Mouse (Mus musculus) naive thymus-derived CD4-positive, alpha-beta T cell, adult 2 months (primary cell): ENCODE results near the gene Mrps11.
A peak's percentile ranks its signal among the peaks of the same experiment; 100 is the strongest.

Experiments
- DNase-seq: peaks from one replicate; pipeline ENCODE4 v3.0.0-alpha.2; 2011; ENCODE audit warnings: low read depth

Mrps11 gene

DNA sequence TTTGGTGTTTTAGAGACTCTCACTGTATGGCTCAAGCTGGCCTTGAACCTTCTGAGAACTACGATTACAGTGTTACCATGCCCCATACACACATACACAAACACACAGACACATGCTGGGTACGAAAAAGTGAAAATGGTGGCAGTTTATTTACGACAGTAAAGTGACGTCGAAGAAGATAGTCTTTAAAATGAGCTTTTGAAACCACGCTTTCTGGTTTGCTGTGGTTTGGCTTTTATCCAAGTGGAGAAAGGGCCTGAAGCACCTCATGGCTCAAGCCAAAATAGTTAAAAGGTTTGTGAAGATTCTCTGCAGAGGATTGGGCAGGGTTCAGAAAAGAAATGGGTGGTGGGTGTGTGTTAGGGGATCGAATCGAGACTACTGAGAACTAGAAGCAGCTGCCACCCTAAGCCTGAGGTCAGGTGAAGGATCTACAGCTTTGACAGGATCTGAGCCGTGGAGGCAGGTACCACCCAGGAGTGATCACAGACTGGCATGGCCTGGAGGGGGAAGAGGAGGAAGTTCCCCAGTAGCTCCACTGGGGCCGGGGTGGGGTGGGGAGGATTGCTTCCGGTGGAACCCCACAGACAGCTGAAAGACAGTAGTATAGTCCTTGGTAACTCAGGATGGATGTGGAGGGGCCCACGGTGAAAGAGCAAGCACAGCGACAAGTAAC is 11.1 kb downstream of the Mrps11 start:
- DNase-seq = peak; percentile 45

DNA sequence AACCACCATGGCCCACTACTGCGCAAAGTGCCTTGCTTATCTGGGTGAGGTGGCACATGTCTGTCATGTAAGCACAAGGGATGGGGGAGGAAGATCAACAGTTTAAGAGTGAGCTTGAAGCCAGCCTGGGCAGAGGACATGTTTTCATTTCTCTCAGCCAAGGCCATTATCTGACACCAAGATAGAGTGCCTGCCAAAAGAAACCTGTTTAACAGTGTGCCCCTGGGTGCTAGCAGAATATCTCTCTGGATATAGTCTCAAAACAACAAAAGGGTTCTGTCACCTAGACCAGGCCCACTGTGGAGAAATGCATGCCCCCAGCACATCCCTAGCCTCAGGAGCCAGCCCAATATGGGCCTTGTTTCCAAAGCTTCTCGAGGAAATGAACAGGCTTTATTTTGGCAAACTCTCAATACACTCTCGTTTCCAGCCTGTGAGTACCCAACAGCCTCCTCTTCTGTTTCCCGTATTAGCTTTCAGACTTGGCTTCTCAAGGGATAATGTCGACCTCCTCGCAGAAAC is 11.7 kb downstream of the Mrps11 start:
- DNase-seq = no peak

DNA sequence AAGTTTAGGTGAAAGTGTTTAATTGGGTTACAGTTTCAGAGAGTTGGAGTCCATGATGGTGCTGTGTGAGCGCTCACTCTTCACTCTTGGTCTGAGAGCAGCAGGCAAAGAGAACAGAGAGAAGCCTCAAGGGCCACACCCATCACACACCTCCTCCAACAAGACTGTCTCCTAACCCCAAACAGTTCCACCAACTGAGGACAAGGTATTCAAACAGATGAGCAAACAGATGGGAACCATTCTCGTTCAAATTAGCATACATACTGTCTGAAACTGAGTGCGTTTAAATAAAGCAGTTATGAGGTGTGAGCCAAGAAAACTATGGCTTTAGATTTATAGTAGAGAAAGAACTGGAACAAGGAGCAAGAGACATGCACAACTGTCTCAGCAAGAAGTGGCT is 13.7 kb downstream of the Mrps11 start:
- DNase-seq = no peak

DNA sequence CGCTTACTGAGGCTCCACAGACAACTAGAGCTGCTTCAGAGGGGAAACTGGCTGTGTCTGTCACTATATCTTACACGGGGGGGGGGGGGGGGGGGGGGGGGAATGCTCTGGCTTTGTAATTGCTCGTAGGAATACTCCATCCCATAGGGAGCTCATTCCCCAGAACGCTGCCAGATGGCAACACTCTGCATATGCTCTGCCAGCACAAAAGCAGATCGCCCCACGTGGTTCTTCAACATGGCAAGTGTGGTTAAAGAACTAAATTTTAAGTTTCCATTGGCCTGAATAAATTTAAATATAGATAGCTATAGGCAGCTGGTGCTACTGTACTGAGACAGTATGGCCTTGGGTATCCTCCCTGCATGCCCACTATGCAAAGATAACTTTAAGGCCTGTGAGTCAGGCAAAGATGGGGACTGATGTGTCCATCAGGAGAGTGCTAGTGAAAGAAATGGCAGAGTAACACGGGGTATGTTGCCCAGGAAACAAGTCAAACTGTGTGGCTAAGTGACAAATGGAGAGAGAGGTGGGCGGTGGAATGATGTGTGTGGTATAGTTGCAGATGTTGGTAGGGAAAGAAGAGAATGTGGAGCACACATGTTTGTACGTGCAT is 15.0 kb downstream of the Mrps11 start:
- no peak for DNase-seq

DNA sequence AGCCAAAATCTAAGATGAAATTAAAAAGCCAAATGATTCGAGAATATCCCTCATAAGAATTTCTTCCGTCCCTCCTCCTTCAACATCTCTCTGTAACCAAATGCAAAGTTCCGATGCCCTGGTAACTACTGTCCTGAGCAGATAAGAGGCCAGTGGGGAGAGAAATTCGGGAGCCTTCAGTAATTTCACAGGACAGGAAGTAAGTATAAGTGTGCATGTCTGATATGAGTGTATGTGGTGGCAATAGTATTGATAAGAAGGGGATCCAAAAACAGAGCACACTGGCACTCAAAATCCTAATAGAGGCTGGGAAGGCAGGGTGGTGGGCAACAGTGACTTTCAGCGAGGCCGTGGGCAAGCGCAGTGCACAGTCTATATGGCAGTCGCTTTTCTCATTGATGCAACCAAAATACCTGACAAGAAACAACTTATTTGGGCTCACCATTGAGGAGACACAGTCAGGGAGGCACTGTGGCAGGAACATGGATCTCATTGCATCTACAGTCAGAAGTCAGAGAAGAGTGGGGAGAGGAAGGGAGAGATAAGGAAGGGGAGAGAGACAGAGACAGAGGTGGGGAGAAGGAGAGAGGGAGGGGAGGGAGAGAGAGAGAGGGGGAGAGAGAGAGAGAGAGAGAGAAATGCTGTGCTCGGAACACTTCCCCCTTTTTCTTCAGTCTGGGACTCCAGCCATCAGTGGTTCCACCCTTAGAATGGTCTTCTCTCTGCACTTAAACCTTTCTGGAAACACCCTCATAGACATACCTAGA is 17.0 kb downstream of the Mrps11 start:
- DNase-seq = no peak

DNA sequence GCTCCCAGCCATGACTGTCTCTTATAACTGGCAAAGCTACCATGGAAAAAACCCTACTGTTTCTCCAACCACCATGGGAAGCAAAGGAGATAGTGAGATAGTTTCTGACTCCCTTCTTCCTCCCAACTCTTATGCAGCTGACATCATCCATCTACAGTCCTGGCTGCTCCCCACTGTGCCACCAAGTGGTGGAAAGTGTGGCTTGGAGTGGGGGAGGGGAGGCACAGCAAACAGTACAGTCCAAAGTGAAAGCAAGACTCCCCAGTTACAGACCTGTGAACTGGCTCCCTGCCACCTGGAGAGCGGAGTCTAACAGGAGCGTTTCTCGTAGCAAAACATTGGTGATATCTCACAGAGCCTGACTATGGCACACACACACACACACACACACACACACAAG is 20.9 kb downstream of the Mrps11 start:
- peak; percentile 16 for DNase-seq

DNA sequence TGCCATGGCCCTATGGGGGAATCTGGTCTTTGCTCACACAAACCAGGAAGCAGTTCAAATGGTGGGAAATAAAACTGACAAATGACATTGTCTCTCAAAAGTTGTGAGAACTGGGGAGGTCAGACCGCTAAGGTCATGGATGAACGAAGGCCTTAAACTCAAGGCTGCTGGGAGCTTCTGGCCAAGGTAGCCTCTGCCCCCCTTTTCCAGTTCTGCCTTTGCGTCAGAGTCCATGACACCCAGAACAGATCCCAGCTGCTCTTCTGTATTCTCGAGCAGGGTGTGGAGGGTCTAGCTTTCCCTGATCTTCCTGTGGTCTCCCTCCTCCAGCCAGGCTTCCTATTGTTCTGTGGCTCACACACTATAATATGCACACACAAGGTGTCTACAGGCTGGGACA is 24.3 kb downstream of the Mrps11 start:
- DNase-seq = no peak

DNA sequence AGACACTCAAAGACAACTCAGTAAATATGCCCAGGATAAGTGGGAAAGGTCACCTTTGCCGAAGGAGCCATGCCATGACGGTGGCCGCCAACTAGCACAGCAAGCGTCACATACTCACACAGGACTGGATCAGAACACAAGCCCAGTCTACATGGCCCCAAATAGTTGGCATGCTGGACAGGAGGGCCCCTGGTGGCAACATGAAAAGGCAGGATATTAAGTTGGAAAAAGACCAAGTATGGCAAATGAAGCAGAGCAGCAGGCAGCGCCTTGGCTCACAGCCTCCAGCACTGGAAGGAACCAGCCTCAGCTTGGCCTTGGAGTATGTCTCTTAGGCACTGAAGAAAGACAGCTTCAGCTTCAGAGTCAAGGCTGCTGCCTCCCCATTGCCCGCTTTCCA is 30.9 kb downstream of the Mrps11 start:
- DNase-seq = no peak

DNA sequence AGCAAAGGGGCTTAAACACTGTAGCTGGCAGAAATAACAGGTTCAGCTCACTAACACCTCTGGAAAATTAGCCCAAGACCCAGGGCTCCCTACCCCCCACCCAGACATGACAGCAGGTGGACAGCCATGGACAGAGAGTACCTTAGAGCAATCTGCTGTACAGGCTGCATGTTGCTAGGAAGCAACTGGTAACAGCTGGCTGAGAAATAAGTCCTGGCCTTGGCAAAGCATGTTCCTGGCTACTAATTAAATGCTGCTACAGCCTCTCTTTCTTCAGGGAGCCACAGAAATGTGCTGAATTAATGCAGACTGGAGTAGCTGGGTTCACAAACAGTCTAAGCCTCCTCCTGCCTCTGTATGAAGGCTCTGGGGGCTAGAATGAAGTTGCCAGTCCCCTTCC is 31.8 kb downstream of the Mrps11 start:
- no peak for DNase-seq

DNA sequence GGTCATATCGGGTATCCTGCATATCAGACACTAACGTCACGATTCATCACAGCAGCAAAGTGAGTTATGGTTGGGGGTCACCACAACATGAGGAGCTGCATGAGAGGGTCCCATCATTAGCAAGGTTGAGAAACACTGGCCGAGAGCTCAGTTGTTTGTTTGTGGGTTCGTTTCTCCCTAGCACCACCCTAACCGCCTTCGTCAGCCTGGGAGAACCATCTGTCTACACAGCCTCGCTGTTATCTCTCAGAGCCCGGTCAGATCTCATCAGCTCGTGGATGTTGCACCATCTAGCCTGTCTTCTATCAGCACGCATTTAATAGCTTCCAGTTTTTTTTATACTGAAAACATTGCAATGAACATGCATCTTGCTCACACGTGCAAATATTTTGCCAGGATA is 35.4 kb downstream of the Mrps11 start:
- DNase-seq = no peak

DNA sequence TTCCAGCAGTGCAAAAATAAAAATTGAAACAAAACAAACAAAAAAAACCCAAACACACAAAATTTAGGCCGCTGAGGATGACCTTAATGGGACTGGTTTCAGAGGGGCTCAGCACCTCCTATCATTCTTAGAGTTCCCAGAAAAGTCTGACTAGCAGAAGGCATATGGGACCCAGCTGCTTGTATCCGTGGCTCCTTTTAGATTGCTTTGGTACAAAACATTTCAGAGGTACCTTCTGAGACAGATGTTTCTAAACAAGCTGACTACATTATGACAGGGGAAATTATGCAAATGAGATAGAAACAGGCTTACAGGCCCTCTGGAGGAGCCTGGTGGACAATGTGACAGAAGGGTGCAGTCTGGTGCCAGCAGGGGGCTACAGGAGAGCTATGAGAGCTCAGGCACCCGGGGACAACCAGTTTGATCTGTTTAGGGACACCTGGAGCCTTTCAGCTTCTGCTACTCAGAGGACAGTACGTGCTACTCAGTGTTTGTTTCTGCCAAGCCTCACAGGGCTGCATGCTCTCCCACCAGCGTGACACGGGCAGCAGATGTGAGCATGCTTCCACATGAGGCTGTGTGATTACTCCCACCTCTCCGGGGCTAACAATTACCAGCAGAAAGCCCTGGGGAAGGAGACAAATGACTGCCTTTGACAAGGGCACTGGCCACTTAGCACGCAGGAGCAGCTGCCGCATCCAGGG is 43.9 kb downstream of the Mrps11 start:
- DNase-seq = no peak

DNA sequence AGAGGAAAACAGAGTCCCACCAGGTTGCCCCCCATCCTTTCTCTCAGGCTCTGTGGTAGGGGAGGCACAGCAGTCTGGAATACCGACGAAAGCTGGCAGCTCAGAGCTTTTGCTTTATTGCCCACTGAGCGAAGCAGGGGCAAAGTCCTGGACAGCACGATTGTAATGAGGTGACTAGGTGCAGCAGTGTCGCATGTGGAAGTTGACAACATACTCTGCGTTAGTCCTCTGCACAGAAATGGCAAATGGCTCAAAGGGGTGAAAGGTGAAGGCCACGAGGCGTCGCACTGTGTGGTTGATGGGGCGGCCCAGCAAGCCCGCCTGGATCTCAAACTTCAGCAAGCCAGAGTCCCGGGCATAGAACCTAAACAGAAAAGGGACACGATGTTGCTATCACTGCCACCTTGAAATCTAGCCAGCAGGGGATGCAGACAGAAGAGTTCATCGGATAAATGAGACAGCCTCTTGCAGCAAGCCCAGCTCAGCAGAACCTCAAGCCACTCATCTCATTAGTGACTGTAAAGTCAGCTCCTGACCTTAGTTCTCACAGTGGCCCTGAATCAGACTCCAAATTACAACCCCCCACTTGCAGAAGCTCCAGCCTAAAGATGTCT is 44.9 kb downstream of the Mrps11 start:
- no peak for DNase-seq

DNA sequence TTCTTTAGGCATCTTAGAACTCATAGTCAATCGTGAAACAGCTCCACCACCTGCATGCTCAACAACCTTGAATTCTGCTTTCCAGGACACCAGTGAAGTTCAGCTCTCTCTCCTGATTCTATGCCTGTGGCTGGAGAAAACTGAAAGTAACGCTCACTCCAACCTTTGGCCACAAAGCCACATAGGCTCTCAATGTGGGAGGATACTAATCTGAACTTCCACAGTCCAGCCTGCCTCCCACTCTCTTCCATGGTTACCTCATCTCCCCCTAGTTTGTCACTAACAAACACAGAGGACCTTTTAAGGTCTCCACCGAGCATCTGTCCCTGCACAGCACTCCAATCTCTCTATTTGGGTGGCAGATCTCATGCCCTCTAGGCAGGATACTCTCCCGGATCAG is 52.7 kb downstream of the Mrps11 start:
- no peak for DNase-seq

DNA sequence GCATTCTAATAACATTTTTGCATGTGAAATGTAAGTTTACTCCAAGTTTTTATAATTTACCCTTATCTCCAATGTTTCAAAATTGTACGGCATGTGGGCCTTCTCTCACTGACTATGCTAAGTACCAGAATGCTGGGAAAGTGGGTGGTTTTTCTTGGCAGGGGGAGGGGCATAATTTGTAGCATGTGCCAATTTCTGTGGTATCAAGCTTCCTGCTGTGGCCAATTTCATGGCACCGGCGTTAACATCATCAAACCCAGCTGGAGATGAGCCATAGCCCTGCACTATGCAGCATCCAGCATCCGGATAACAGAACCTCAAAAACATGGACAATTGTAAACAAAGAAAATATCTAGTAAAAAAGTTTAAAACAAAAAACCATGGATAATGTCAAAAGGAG is 54.3 kb downstream of the Mrps11 start:
- no peak for DNase-seq

DNA sequence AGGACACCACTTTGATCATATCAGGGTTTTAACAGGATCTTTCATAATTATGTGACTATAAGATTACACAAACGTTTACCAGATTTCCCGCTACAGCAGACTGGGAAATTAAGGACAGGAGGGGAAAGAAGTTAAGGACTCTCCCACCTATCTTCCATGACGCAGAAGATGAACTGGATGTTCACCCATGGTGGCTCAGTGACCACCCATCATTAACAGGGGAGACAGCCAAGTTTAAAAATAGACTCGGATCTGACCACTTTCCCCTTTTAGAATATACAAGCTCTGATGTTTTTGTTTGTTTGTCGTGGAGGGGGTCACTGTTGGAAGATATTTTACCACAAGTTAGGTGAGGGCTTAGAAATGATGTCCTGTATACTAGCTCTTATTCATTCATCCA is 58.7 kb downstream of the Mrps11 start:
- no peak for DNase-seq
